Mouse (Mus musculus) cerebellum, adult 2 months (tissue): ENCODE results near the gene Rhov.

Experiments
- CTCF ChIP-seq: fragments of 200-500 bp; IDR thresholded peaks from 2 replicates; pipeline ENCODE4 v1.5.1; 2011; ENCODE audit warnings: low read depth, mild to moderate bottlenecking, control low read depth, low read length, moderate library complexity, borderline replicate concordance; ENCODE audit not compliant: insufficient read depth
- POLR2A ChIP-seq: fragments of 200-500 bp; IDR thresholded peaks from 2 replicates; pipeline ENCODE4 v1.6.1; 2011; ENCODE audit warnings: low read length, control low read depth, borderline replicate concordance; ENCODE audit not compliant: insufficient read depth

- TF ChIP-seq CTCF (no peak), POLR2A (no peak)
Measured at GRCm38 (mm10) chr2:119236682-119237209, 34.3 kb downstream of the Rhov start.
